Mouse (Mus musculus) urinary bladder, adult 18-20 months (tissue): ENCODE data around the gene Rab14.

Experiments
- DNase-seq, 2 experiments: peaks; one replicate each; pipeline ENCODE4 v3.0.0; 2022; ENCODE audit warnings: low spot score in 2 of 2, mixed read lengths in 2 of 2

The Rab14 gene

GRCm38 (mm10) chr2:35156985-35157384, 43.9 kb downstream of the Rab14 start:
- DNase-seq, result no peak

- DNase-seq, result no peak
These were observed 46.9 kb downstream of the Rab14 start for GRCm38 (mm10) chr2:35153844-35154554.

GRCm38 (mm10) chr2:35153179-35153578, 47.7 kb downstream of the Rab14 start:
- no peak for DNase-seq

GRCm38 (mm10) chr2:35151303-35151882, 49.5 kb downstream of the Rab14 start:
- DNase-seq, result no peak

GRCm38 (mm10) chr2:35148806-35149205, 52.1 kb downstream of the Rab14 start:
- no peak for DNase-seq

GRCm38 (mm10) chr2:35141673-35142072, 59.2 kb downstream of the Rab14 start:
- DNase-seq, result no peak

- no peak for DNase-seq
These were observed 62.3 kb downstream of the Rab14 start for GRCm38 (mm10) chr2:35138576-35138975.

GRCm38 (mm10) chr2:35133891-35134290, 67.0 kb downstream of the Rab14 start:
- DNase-seq, result no peak

GRCm38 (mm10) chr2:35132662-35133055, 68.3 kb downstream of the Rab14 start:
- no peak for DNase-seq

GRCm38 (mm10) chr2:35131991-35132661, 68.8 kb downstream of the Rab14 start:
- DNase-seq, result peak; percentile 94 to 97

GRCm38 (mm10) chr2:35131491-35131890, 69.4 kb downstream of the Rab14 start:
- no peak for DNase-seq
